Mouse (Mus musculus): ENCODE measurements around the gene Ptpn4.

DNA sequence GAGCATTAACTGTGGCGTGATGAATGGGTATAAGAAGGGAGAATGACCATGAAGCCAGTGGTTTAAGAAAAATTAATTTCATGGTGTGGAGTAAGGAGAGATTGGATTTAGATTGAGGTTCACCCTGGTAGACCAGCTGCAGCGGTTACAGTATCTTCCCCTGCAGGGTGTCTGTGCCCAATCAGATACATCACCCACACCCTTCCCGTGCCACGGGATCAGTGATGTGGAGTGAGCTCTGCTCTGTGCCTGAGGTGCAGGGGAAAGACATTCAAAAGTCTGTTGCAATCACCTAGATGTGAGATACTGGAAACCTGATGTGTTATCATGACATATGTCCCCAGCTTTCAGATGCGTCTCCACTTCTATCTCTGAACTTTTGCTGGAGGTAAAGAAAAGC, 15.6 kb upstream of the Ptpn4 start:
- TF ChIP-seq EP300 (optimal IDR thresholded peaks at IDR 0.05) (no peak), CTCF (IDR thresholded peaks at IDR 0.05; ENCODE audit: low read depth) (no peak)
